Mouse (Mus musculus) neural tube, embryonic 15.5 days (tissue): Measurements from ENCODE around the gene Serp1. TPM values are rescaled to one million over a fixed set of nuclear protein-coding genes. Genes with fewer than 3 reads are reported as not detected.
"Not testable (repeated sequence)": the region's sequence is repeated elsewhere in the genome, so short reads cannot be mapped to it uniquely, and the experiment has no call there.

Source experiments
- ATAC-seq: fragments of 200-750 bp; cut with Nextera tagmentation; 2 replicates; pipeline ENCODE4 v1.8.0; 2017; ENCODE audit warnings: mild to moderate bottlenecking, moderate TSS enrichment, moderate library complexity; ENCODE audit not compliant: low FRiP score
- H3K27ac ChIP-seq: fragments of 300-500 bp; sonication (generic); replicated peaks from 2 replicates; pipeline ENCODE4 v1.5.1; 2015; ENCODE audit warnings: mild to moderate bottlenecking, inconsistent platforms
- H3K27me3 ChIP-seq: fragments of 300-500 bp; sonication (generic); replicated peaks from 2 replicates; pipeline ENCODE4 v1.6.1; 2015; ENCODE audit warnings: inconsistent platforms
- H3K36me3 ChIP-seq: fragments of 300-500 bp; sonication (generic); 2 replicates; pipeline ENCODE4 v1.6.1; 2015; ENCODE audit warnings: inconsistent platforms
- H3K4me1 ChIP-seq: fragments of 300-500 bp; sonication (generic); 2 replicates; pipeline ENCODE4 v1.6.1; 2015; ENCODE audit warnings: inconsistent platforms
- H3K4me2 ChIP-seq: fragments of 300-500 bp; sonication (generic); 2 replicates; pipeline ENCODE4 v1.6.1; 2015; ENCODE audit warnings: inconsistent platforms, mild to moderate bottlenecking, moderate library complexity
- H3K4me3 ChIP-seq: fragments of 300-500 bp; sonication (generic); replicated peaks from 2 replicates; pipeline ENCODE4 v1.5.1; 2015; ENCODE audit warnings: mild to moderate bottlenecking, inconsistent platforms
- H3K9ac ChIP-seq: fragments of 300-500 bp; sonication (generic); replicated peaks from 2 replicates; pipeline ENCODE4 v1.6.1; 2015; ENCODE audit warnings: mild to moderate bottlenecking, inconsistent platforms
- H3K9me3 ChIP-seq: fragments of 300-500 bp; sonication (generic); replicated peaks from 2 replicates; pipeline ENCODE4 v1.6.1; 2016; ENCODE audit warnings: inconsistent platforms
- WGBS: fragments of 180-500 bp; shearing (Covaris S2); methylation state at CpG from one replicate; pipeline ENCODE4 v1.1.7; 2015; ENCODE audit warnings: mixed read lengths; 5-methylcytosine and 5-hydroxymethylcytosine counted together
- polyA plus RNA-seq: library from polyadenylated mRNA; unstranded; fragments of >200 nt; fragmentation: Nextera tagmentation; extraction: Ambion mirVana; gene quantifications from 2 replicates; pipeline ENCODE4 v1.2.1, GENCODE M21; 2015

The Serp1 gene
- polyA plus RNA-seq, 1 experiment from 2014 or later: 57.8 TPM

GRCm38 (mm10) chr3:58503720-58504333, 21.9 kb downstream of the Serp1 start:
- H3K4me1 ChIP-seq: no peaks in the 10 kb centered on the region
- H3K27me3 ChIP-seq: no peaks in the 10 kb centered on the region
- H3K4me3 ChIP-seq: no peak overlapping the region
- H3K36me3 ChIP-seq: no peaks in the 10 kb centered on the region
- WGBS: 54% methylated on average over 3 of the region's 3 CpGs
- H3K9me3 ChIP-seq: no peaks in the 10 kb centered on the region
- H3K9ac ChIP-seq: no peak overlapping the region
- H3K4me2 ChIP-seq: no peak overlapping the region
- ATAC-seq: no peak
- H3K27ac ChIP-seq: no peak overlapping the region

- Histone ChIP-seq H3K36me3 (no peaks in the 10 kb centered on the region), H3K4me1 (no peaks in the 10 kb centered on the region), H3K4me2 (no peak overlapping the region), H3K27me3 (no peaks in the 10 kb centered on the region), H3K27ac (no peak overlapping the region), H3K4me3 (no peak overlapping the region), H3K9ac (no peak overlapping the region), H3K9me3 (no peaks in the 10 kb centered on the region)
- WGBS: 80% methylated on average over 2 of the region's 2 CpGs
- no peak for ATAC-seq
Observed at GRCm38 (mm10) chr3:58501961-58502360, 23.7 kb downstream of the Serp1 start.

GRCm38 (mm10) chr3:58493621-58494020, 32.1 kb downstream of the Serp1 start:
- Histone ChIP-seq H3K9ac (no peak overlapping the region), H3K4me1 (no peaks in the 10 kb centered on the region), H3K36me3 (no peaks in the 10 kb centered on the region), H3K27ac (no peak overlapping the region), H3K4me3 (no peak overlapping the region), H3K27me3 (no peaks in the 10 kb centered on the region), H3K4me2 (no peak overlapping the region), H3K9me3 (no peaks in the 10 kb centered on the region)
- 88% methylated on average over 4 of the region's 4 CpGs for WGBS
- ATAC-seq: no peak

GRCm38 (mm10) chr3:58490787-58491186, 34.9 kb downstream of the Serp1 start:
- Histone ChIP-seq H3K4me3 (no peak overlapping the region), H3K9me3 (no peaks in the 10 kb centered on the region), H3K27ac (no peak overlapping the region), H3K4me1 (no peaks in the 10 kb centered on the region), H3K27me3 (no peaks in the 10 kb centered on the region), H3K4me2 (no peak overlapping the region), H3K36me3 (no peaks in the 10 kb centered on the region), H3K9ac (no peak overlapping the region)
- ATAC-seq: no peak
- 73% methylated on average over 7 of the region's 7 CpGs for WGBS

GRCm38 (mm10) chr3:58487999-58488775, 37.5 kb downstream of the Serp1 start:
- Histone ChIP-seq H3K4me1 (no peaks in the 10 kb centered on the region), H3K9ac (no peak overlapping the region), H3K4me3 (no peak overlapping the region), H3K36me3 (no peaks in the 10 kb centered on the region), H3K9me3 (no peaks in the 10 kb centered on the region), H3K27me3 (no peaks in the 10 kb centered on the region), H3K4me2 (no peak overlapping the region), H3K27ac (no peak overlapping the region)
- no peak for ATAC-seq
- WGBS: 75% methylated on average over 7 of the region's 8 CpGs

- no peak overlapping the region for H3K4me3 ChIP-seq
- no peak overlapping the region for H3K27ac ChIP-seq
- 79% methylated on average over 3 of the region's 3 CpGs for WGBS
- no peaks in the 10 kb centered on the region for H3K36me3 ChIP-seq
- H3K9me3 ChIP-seq: no peaks in the 10 kb centered on the region
- no peaks in the 10 kb centered on the region for H3K27me3 ChIP-seq
- ATAC-seq: no peak
- H3K9ac ChIP-seq: no peak overlapping the region
- no peaks in the 10 kb centered on the region for H3K4me1 ChIP-seq
- no peak overlapping the region for H3K4me2 ChIP-seq
Observed at GRCm38 (mm10) chr3:58487121-58487520, 38.6 kb downstream of the Serp1 start.

- Histone ChIP-seq H3K27me3 (no peaks in the 10 kb centered on the region), H3K9me3 (no peaks in the 10 kb centered on the region), H3K9ac (no peak overlapping the region), H3K36me3 (no peaks in the 10 kb centered on the region), H3K4me2 (no peak overlapping the region), H3K27ac (no peak overlapping the region), H3K4me3 (no peak overlapping the region), H3K4me1 (no peaks in the 10 kb centered on the region)
- ATAC-seq: no peak
- 70% methylated on average over 7 of the region's 7 CpGs for WGBS
Observed at GRCm38 (mm10) chr3:58485883-58486282, 39.8 kb downstream of the Serp1 start.

- 87% methylated on average over 2 of the region's 2 CpGs for WGBS
- no peak overlapping the region for H3K4me2 ChIP-seq
- no peaks in the 10 kb centered on the region for H3K4me1 ChIP-seq
- H3K27me3 ChIP-seq: no peaks in the 10 kb centered on the region
- H3K36me3 ChIP-seq: no peaks in the 10 kb centered on the region
- ATAC-seq: no peak
- H3K4me3 ChIP-seq: no peak overlapping the region
- no peak overlapping the region for H3K27ac ChIP-seq
- H3K9me3 ChIP-seq: no peaks in the 10 kb centered on the region
- no peak overlapping the region for H3K9ac ChIP-seq
Observed at GRCm38 (mm10) chr3:58478755-58479455, 46.8 kb downstream of the Serp1 start.

- H3K36me3 ChIP-seq, H3K4me2 ChIP-seq, H3K27me3 ChIP-seq, H3K4me3 ChIP-seq, H3K9me3 ChIP-seq, ATAC-seq, H3K27ac ChIP-seq, H3K9ac ChIP-seq, H3K4me1 ChIP-seq: not testable (repeated sequence)
- WGBS: 83% methylated on average over 1 of the region's 1 CpGs
Observed at GRCm38 (mm10) chr3:58475298-58475697, 50.4 kb downstream of the Serp1 start.

Other genes with a start within 250 kb of the Serp1 start
- gene Tsc22d2, start 111.2 kb downstream of the Serp1 start, polyA plus RNA-seq: 7.7 and 8.6 TPM in 2 replicates
- gene Eif2a, start 71 bp downstream of the Serp1 start, polyA plus RNA-seq: 34.3 and 41.8 TPM in 2 replicates
- 25.5 and 27.2 TPM in 2 replicates for gene Selenot, start 50.7 kb upstream of the Serp1 start, polyA plus RNA-seq
- gene Erich6, start 111.3 kb upstream of the Serp1 start, polyA plus RNA-seq: 0.18 TPM in 1 of 2 replicates, not detected in the other
- gene Siah2, start 166.5 kb upstream of the Serp1 start, polyA plus RNA-seq: 10.2 and 12.2 TPM in 2 replicates